Mouse (Mus musculus): ENCODE data around the gene Cfap61. TPM values are rescaled to one million over a fixed set of nuclear protein-coding genes. Genes with fewer than 3 reads are reported as not detected.

Gene Cfap61
- polyA plus RNA-seq, 1 experiment from 2014 or later = 1.7 TPM

DNA sequence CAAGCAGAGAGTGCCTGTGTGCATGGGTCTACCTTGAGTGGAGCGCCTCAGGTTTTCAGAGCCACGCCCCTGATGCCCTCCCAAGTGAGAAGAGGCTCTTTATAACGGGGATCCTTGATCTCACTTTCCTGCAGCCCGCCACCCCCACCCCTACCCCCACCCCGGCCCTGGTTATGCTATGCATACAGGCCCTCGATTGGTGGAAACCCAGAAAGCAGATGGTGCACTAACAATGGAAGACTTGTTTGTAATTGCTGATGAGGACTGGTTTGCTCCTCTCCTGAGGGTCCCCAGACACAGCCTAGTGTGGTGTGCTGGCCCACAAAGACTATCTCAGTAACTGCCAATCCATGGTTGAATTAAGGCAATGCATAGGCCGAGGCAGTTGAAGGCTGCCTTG, 314.4 kb downstream of the Cfap61 start:
- Histone ChIP-seq H3K9me3 (no peaks in the 10 kb centered on the region), H3K9ac (no peak overlapping the region), H3K4me3 (replicated peaks) (no peak overlapping the region), H3K27ac (no peak overlapping the region), H3K4me2 (no peak overlapping the region), H3K27me3 (replicated peaks) (no peaks in the 10 kb centered on the region), H3K4me1 (peaks cover 11% of the 10 kb centered on the region; the same call in 1 of the 2 replicates), H3K36me3 (no peaks in the 10 kb centered on the region)
- 0 out of 2 replicates have a peak, but pooled peaks have one; percentile 11 for ATAC-seq (ENCODE audit: insufficient read depth, low FRiP score, low read depth)
- 77% methylated on average over 7 of the region's 7 CpGs for WGBS

GRCm38 (mm10) chr2:146250236-146250904, 315.8 kb downstream of the Cfap61 start:
- H3K27ac ChIP-seq = no peak overlapping the region
- no peaks in the 10 kb centered on the region for H3K36me3 ChIP-seq
- H3K9ac ChIP-seq = no peak overlapping the region
- no peak for ATAC-seq (ENCODE audit: insufficient read depth, low FRiP score, low read depth)
- H3K9me3 ChIP-seq = no peaks in the 10 kb centered on the region
- no peaks in the 10 kb centered on the region for H3K27me3 ChIP-seq (replicated peaks)
- H3K4me2 ChIP-seq = no peak overlapping the region
- no peak overlapping the region for H3K4me3 ChIP-seq (replicated peaks)
- H3K4me1 ChIP-seq = peaks cover 11% of the 10 kb centered on the region; the same call in 1 of the 2 replicates
- 80% methylated on average over 6 of the region's 6 CpGs for WGBS

DNA sequence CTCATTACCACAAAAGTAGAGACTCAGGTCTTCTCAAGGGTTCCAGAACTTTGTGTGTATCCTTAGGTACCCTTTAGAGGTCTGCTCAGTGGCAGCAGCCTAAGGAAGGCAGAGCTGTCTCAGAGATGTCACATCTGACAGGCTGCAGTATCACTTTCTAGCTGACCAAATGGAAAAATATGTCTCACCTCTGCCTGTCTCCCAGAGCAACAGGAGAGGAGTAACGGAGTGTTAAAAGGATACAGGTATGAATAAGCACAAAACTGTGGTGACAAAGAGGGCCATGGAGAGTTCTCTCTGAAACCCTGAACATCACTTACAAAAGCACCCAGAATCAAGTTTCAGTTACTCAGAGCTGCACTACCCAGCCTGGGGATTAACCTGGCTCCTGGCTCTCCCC, 319.8 kb downstream of the Cfap61 start:
- Histone ChIP-seq H3K4me3 (replicated peaks) (no peak overlapping the region), H3K36me3 (no peaks in the 10 kb centered on the region), H3K4me1 (no peaks in the 10 kb centered on the region), H3K9me3 (no peaks in the 10 kb centered on the region), H3K27ac (no peak overlapping the region), H3K9ac (no peak overlapping the region), H3K27me3 (replicated peaks) (no peaks in the 10 kb centered on the region), H3K4me2 (no peak overlapping the region)
- WGBS = 84% methylated on average over 1 of the region's 1 CpGs
- no peak for ATAC-seq (ENCODE audit: insufficient read depth, low FRiP score, low read depth)

GRCm38 (mm10) chr2:146255636-146256035, 321.1 kb downstream of the Cfap61 start:
- Histone ChIP-seq H3K9ac (no peak overlapping the region), H3K4me2 (no peak overlapping the region), H3K4me3 (replicated peaks) (no peak overlapping the region), H3K27me3 (replicated peaks) (no peaks in the 10 kb centered on the region), H3K9me3 (no peaks in the 10 kb centered on the region), H3K36me3 (no peaks in the 10 kb centered on the region), H3K27ac (no peak overlapping the region), H3K4me1 (no peaks in the 10 kb centered on the region)
- no peak for ATAC-seq (ENCODE audit: insufficient read depth, low FRiP score, low read depth)

DNA sequence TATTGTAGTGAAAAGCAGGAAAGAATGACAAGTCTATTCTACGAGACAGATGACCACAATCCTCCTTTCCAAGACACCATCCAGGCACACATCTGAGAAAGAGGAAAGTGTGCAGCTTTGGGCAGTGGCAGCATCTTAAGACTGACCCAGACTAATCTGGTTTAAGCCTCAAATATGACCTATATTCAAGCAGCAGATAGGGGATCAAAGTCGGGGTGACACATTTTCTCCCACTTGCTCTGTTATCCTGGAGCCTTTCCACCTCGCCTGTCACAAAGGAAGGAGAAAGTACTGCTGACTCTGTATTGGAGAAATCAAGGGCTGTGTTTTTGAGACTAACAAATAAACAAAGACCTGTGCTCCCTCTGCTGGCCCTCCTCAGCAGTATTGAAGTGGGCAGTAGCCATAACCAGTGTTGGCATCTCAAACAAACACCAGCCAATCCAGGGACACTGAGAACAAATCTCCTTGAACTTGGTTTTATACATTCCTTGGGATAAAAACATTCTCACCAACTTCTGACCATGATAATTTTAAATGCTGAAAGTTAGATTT, 321.8 kb downstream of the Cfap61 start:
- no peak overlapping the region for H3K4me3 ChIP-seq (replicated peaks)
- no peaks in the 10 kb centered on the region for H3K4me1 ChIP-seq
- H3K36me3 ChIP-seq = no peaks in the 10 kb centered on the region
- H3K9ac ChIP-seq = no peak overlapping the region
- WGBS = 58% methylated on average over 3 of the region's 3 CpGs
- H3K4me2 ChIP-seq = no peak overlapping the region
- H3K9me3 ChIP-seq = no peaks in the 10 kb centered on the region
- H3K27me3 ChIP-seq (replicated peaks) = no peaks in the 10 kb centered on the region
- no peak for ATAC-seq (ENCODE audit: insufficient read depth, low FRiP score, low read depth)
- H3K27ac ChIP-seq = no peak overlapping the region

DNA sequence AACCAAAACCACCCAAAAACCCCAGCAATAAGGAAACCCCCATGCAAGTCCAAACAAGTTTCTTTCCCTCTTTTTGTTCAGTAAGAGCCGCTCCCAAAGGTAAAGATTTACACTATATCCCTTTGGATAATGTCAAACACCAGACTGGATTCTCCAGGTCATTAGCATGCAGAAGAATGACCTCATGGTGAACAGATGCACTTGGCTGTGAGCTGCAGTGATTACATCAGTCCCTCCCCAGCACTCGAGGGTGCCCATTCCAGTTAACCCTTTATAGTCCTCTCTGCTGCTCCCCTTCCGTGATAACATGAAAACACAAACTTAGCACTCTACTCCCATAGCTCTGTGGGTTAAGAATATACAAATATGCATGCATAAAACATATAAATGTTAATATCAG, 322.5 kb downstream of the Cfap61 start:
- no peaks in the 10 kb centered on the region for H3K27me3 ChIP-seq (replicated peaks)
- ATAC-seq (ENCODE audit: insufficient read depth, low FRiP score, low read depth) = no peak; the same call in 1 of the 2 replicates
- 39% methylated on average over 3 of the region's 3 CpGs for WGBS

DNA sequence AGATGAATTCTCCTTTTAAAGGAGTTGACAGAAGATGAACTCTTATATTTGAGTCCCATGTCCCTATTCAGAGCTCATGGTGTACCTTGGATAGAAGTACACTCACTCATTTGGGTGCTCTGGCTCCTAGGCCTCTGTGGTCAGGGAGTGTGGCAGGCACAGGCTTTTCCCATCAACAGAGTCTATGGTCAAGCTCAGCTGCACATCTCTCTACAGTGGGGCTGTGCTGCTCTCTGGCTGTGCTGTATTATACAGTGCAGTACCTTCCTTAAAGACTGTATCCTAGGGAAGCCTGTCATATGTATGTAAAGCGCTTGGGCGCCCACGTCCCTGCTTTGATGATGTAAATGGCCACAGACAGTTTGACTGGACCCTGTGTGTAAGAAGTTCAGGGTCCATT, 323.0 kb downstream of the Cfap61 start:
- H3K36me3 ChIP-seq = no peaks in the 10 kb centered on the region
- no peak overlapping the region for H3K27ac ChIP-seq
- no peaks in the 10 kb centered on the region for H3K9me3 ChIP-seq
- 85% methylated on average over 3 of the region's 3 CpGs for WGBS
- H3K4me3 ChIP-seq (replicated peaks) = no peak overlapping the region
- H3K9ac ChIP-seq = no peak overlapping the region
- H3K4me2 ChIP-seq = no peak overlapping the region
- no peaks in the 10 kb centered on the region for H3K4me1 ChIP-seq
- ATAC-seq (ENCODE audit: insufficient read depth, low FRiP score, low read depth) = no peak
- H3K27me3 ChIP-seq (replicated peaks) = no peaks in the 10 kb centered on the region

More for the DNA sequence above, 322.5 kb downstream of the Cfap61 start:
- Histone ChIP-seq H3K36me3 (no peaks in the 10 kb centered on the region), H3K27ac (no peak overlapping the region), H3K9ac (no peak overlapping the region), H3K9me3 (no peaks in the 10 kb centered on the region), H3K4me1 (no peaks in the 10 kb centered on the region), H3K4me3 (replicated peaks) (no peak overlapping the region), H3K4me2 (no peak overlapping the region)

GRCm38 (mm10) chr2:146258736-146259469, 324.3 kb downstream of the Cfap61 start:
- Histone ChIP-seq H3K36me3 (no peaks in the 10 kb centered on the region), H3K4me2 (no peak overlapping the region), H3K9me3 (no peaks in the 10 kb centered on the region), H3K4me1 (no peaks in the 10 kb centered on the region), H3K4me3 (replicated peaks) (no peak overlapping the region), H3K27me3 (replicated peaks) (no peaks in the 10 kb centered on the region), H3K27ac (no peak overlapping the region), H3K9ac (no peak overlapping the region)
- WGBS = 37% methylated on average over 10 of the region's 10 CpGs
- no peak; the same call in 1 of the 2 replicates for ATAC-seq (ENCODE audit: insufficient read depth, low FRiP score, low read depth)

DNA sequence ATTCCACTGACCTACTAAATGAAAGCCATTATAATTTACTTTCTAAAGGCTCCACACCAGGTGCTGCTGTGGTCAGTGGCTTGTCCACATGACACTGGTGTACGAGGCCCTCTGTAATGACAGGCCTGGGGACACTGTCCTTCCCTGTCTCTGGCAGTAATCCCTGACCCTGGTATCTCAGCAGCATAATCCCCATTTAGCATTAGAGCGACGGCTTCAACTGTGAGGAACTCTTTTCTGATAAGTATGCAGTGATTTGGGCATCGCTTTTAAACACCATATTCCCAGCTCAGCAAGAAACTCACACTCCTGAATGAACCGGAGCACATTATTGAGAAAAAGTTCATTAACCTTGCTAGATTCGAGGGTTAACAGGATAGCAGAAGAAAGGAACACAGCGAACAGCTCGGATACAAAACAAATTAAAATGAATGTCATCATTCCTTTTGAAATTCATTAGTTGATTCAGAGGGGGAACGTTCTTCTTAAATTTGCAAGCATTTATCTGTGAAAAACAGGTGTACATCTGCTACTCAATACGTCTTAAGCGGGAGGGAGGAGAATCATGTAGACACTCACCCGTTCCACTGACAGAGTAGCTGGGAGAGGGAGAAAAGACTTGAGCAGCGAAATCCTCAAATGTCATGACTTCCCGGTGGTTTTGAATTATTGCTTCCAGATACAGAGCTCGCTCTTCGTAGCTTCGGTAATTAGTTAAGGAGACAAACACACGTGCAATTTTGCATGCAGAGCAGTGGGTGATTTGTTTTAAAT, 325.4 kb downstream of the Cfap61 start:
- no peak overlapping the region for H3K27ac ChIP-seq
- no peak overlapping the region for H3K4me3 ChIP-seq (replicated peaks)
- ATAC-seq (ENCODE audit: insufficient read depth, low FRiP score, low read depth) = no peak
- H3K9ac ChIP-seq = no peak overlapping the region
- H3K27me3 ChIP-seq (replicated peaks) = no peaks in the 10 kb centered on the region
- H3K36me3 ChIP-seq = no peaks in the 10 kb centered on the region
- H3K9me3 ChIP-seq = no peaks in the 10 kb centered on the region
- H3K4me1 ChIP-seq = no peaks in the 10 kb centered on the region
- H3K4me2 ChIP-seq = no peak overlapping the region
- WGBS = 50% methylated on average over 18 of the region's 18 CpGs

DNA sequence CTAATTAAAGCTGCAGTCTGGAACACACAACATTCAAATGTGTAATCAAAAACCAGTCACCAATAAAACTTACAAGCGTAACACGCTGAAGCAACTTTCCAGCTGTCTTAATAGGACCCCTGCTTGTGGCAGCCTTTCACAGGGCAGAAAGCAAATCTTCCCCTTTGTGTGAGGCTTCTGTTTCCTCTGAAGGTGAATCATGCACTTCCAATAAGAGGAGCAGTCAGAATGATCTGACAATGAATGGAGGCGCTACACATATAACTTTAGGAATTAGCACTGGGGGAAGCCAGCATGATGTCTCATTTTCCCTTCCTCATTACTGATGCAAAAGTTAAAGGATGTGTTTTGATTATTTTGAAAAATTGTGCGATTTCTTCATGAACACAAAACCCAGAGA, 326.6 kb downstream of the Cfap61 start:
- Histone ChIP-seq H3K27me3 (replicated peaks) (no peaks in the 10 kb centered on the region), H3K4me2 (no peak overlapping the region), H3K4me1 (no peaks in the 10 kb centered on the region), H3K9me3 (no peaks in the 10 kb centered on the region), H3K9ac (no peak overlapping the region), H3K4me3 (replicated peaks) (no peak overlapping the region), H3K36me3 (no peaks in the 10 kb centered on the region), H3K27ac (no peak overlapping the region)
- WGBS = 86% methylated on average over 4 of the region's 4 CpGs
- ATAC-seq (ENCODE audit: insufficient read depth, low FRiP score, low read depth) = no peak

GRCm38 (mm10) chr2:146262215-146262614, 327.6 kb downstream of the Cfap61 start:
- Histone ChIP-seq H3K27ac (no peak overlapping the region), H3K9ac (no peak overlapping the region), H3K4me1 (no peaks in the 10 kb centered on the region), H3K27me3 (replicated peaks) (no peaks in the 10 kb centered on the region), H3K36me3 (no peaks in the 10 kb centered on the region), H3K4me3 (replicated peaks) (no peak overlapping the region), H3K4me2 (no peak overlapping the region), H3K9me3 (no peaks in the 10 kb centered on the region)
- WGBS = 64% methylated on average over 10 of the region's 10 CpGs
- ATAC-seq (ENCODE audit: insufficient read depth, low FRiP score, low read depth) = no peak

DNA sequence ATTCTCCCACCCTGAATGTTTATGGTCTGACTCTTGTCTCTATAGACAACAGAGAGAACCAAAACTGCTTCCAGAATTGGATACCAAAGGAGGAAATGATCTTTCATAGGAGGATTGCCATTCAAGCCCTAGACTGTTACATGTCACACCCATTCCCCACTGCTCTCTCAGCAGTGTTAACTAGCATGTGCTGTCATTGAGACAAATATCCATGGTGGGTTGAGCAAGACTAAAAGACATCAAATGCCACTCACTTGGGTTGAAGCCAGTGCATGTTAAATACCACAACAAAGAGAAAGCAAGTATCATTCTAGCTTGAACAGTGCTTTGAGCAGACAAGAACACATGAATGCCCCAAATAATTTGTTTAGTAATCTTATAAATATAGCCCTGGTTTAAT, 328.4 kb downstream of the Cfap61 start:
- H3K4me1 ChIP-seq = no peaks in the 10 kb centered on the region
- no peaks in the 10 kb centered on the region for H3K36me3 ChIP-seq
- H3K27ac ChIP-seq = no peak overlapping the region
- H3K9me3 ChIP-seq = no peaks in the 10 kb centered on the region
- no peak for ATAC-seq (ENCODE audit: insufficient read depth, low FRiP score, low read depth)
- no peak overlapping the region for H3K4me2 ChIP-seq
- no peak overlapping the region for H3K9ac ChIP-seq
- H3K27me3 ChIP-seq (replicated peaks) = no peaks in the 10 kb centered on the region
- H3K4me3 ChIP-seq (replicated peaks) = no peak overlapping the region

All from stomach, embryonic 15.5 days (tissue).